Mouse (Mus musculus): ENCODE measurements around the gene Olfr399.

The Olfr399 gene

DNA sequence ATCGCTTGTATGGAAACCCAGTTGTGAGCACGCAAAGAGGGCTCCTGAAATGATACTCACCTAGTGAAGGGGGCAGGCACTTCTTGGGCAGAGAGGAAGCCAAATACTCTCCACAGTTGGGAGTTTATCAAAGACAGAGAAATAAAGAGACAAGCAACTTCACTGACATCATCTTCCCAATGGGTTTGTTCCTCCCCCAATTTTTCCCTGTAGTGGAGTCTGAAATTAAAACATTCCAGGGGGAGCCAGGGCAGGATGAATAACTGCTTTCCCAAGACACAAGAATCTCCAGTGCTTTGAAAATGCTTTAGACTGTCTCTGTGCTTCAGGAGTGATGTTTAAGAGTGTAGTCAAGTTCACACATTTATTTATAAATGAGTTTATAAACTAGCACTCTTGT lies at the start of gene Olfr399, which contains the start of gene Olfr139:
TSS of gene Olfr399 (minus strand) at position 165 of the 400 bp plus-strand sequence.
TSS of gene Olfr139 (minus strand) at position 101 of the 400 bp plus-strand sequence.
- CTCF ChIA-PET: no interaction called here

DNA sequence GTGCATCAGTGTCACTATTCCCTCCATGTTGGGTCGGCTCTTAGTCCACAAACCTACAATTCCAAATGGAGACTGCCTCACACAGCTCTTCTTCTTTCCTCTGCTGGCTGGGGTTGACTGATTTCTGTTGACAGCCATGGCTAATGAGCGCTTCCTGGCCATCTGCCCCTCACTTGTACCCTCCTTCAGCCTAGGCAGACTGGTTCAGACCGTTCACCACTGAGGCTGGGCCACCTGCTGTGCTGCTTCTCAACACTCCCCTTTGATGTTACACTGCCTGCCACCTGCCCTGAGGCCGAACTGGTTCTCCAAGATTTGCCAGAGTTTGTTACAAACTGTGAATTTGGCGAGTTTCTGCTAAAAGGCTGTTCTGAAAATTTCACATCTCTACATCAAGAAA lies 48.7 kb upstream of the Olfr399 start:
- CTCF ChIA-PET: no interaction called here

DNA sequence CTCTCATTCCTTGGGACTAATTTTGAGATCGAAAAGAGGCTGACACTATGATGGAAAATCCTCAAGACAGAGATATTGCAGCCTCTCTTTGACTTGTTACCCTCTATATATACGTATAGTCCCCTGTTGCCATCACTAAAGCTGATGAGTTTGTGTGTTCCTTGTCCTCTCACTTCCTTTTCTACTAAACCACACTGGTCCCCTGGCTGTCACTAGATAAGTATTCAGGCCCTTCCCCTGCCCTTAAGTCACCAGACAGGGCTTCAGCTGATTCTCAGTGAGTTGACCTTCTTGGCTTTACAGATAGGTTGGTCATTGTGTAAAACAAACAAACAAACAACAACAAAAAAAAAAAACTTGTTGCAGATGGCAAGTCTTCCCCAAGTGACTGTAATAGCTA lies 45.1 kb upstream of the Olfr399 start:
- CTCF ChIA-PET: no interaction called here

DNA sequence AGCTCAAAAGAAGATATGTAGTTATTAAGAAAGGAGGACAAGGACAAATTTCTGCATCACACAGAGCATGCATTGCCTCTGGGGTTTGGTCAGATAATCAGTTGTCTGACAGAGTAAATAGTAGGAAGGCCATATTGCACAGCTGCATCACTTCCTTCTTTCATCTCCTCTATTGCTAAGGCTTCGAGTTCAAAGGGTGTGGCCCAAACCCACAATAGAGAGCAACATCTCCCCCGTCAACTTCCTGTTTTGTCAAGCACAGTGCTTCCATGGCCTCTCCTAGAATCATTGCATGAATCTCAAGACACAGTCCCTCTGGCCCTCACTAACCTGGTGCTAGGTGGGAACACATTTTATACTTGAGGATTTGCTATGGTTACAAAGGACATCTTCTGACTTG lies 44.3 kb upstream of the Olfr399 start:
- CTCF ChIA-PET: no interaction called here

DNA sequence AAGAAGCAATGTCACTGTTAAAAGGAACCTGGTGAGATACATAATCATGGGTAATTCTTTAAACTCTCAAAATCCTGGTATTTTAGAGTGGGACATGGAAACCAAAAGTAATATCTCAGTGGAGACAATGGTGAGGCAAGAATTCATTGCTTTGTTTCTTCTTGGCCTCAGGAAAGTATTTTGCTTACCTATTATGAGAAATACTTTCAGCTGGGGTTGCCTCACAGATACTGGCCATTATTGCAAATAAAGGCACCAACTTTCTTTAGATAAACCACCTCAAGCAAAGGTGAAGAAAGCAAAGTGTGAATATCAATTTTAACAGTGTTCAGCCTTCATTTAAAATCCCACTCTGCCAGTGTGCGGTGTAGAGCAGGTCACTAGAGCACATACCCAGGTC lies 13.2 kb upstream of the Olfr399 start, which contains the start of gene Zfp616:
TSS of gene Zfp616 (plus strand) at position 301 of the 400 bp plus-strand sequence.
- CTCF ChIA-PET: no interaction called here

DNA sequence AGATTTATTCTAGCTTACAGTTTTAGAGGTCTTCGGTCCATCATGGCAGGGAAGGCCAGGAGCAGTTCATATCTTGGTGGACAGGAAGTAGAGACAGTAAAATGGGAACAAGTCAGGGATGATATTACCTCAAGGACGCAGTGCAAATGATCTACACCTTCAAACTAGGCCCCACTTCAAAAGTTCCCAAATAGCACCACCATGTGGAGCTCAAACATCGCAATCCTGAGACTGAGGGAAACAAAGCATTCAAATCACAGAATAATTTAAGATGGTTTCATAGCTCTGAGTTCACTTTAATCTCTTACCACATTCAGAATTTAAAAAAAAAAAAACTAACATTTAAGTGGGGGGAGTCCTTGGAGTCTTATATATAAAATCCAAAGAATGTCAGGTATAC lies 5.1 kb downstream of the Olfr399 start:
- CTCF ChIA-PET: no interaction called here
